Mouse (Mus musculus): Measurements from ENCODE around the gene Zfp638.
A peak's percentile ranks its signal among the peaks of the same experiment; 100 is the strongest.
"Not testable (repeated sequence)": the region's sequence is repeated elsewhere in the genome, so short reads cannot be mapped to it uniquely, and the experiment has no call there.

Gene Zfp638

GRCm38 (mm10) chr6:83866954-83867597 lies at the start of gene Zfp638:
Zfp638 (plus strand) TSS chr6:83867109.
- DNase-seq: peak; percentile 93 to 96

- DNase-seq: no peak
Measured at GRCm38 (mm10) chr6:83818996-83819395, 47.9 kb upstream of the Zfp638 start.

- DNase-seq: no peak
Measured at GRCm38 (mm10) chr6:83820727-83821515, 46.0 kb upstream of the Zfp638 start.

- DNase-seq: no peak
Measured at GRCm38 (mm10) chr6:83821856-83822255, 45.1 kb upstream of the Zfp638 start.

- no peak for DNase-seq
Measured at GRCm38 (mm10) chr6:83830941-83831605, 35.8 kb upstream of the Zfp638 start.

GRCm38 (mm10) chr6:83831606-83832123 lies 35.2 kb upstream of the Zfp638 start, which contains the start of gene Paip2b:
Paip2b (minus strand) TSS chr6:83831741.
- peak; percentile 98 for DNase-seq

- DNase-seq: not testable (repeated sequence)
Measured at GRCm38 (mm10) chr6:83832393-83832792, 34.5 kb upstream of the Zfp638 start.

GRCm38 (mm10) chr6:83836826-83837225 lies 30.1 kb upstream of the Zfp638 start:
- DNase-seq: no peak

GRCm38 (mm10) chr6:83838046-83838445 lies 28.9 kb upstream of the Zfp638 start:
- no peak for DNase-seq

- DNase-seq: no peak
Measured at GRCm38 (mm10) chr6:83840086-83840485, 26.8 kb upstream of the Zfp638 start.

GRCm38 (mm10) chr6:83844913-83845312 lies 22.0 kb upstream of the Zfp638 start:
- DNase-seq: no peak

- no peak for DNase-seq
Measured at GRCm38 (mm10) chr6:83846141-83846540, 20.8 kb upstream of the Zfp638 start.

- DNase-seq: no peak
Measured at GRCm38 (mm10) chr6:83849446-83849845, 17.5 kb upstream of the Zfp638 start.

GRCm38 (mm10) chr6:83857476-83857875 lies 9.4 kb upstream of the Zfp638 start:
- no peak for DNase-seq

- no peak for DNase-seq
Measured at GRCm38 (mm10) chr6:83860033-83860432, 6.9 kb upstream of the Zfp638 start.

- no peak for DNase-seq
Measured at GRCm38 (mm10) chr6:83863538-83863937, 3.4 kb upstream of the Zfp638 start.

- DNase-seq: no peak
Measured at GRCm38 (mm10) chr6:83866423-83866822, 486 bp upstream of the Zfp638 start.

- peak; percentile 67 to 74 for DNase-seq
Measured at GRCm38 (mm10) chr6:83867598-83868585, 983 bp downstream of the Zfp638 start.

GRCm38 (mm10) chr6:83879815-83880214 lies 12.9 kb downstream of the Zfp638 start:
- DNase-seq: peak in 1 of 2 experiments; percentile 51

- DNase-seq: no peak
Measured at GRCm38 (mm10) chr6:83886789-83887188, 19.9 kb downstream of the Zfp638 start.

- no peak for DNase-seq
Measured at GRCm38 (mm10) chr6:83888802-83889201, 21.9 kb downstream of the Zfp638 start.

Measured in lung, postnatal 4 days (tissue).